Mouse (Mus musculus) thymus, postnatal 36 days (tissue): ENCODE data around the gene Haao.

Source experiments
- DNase-seq, 2 experiments: peaks; one replicate each; pipeline ENCODE4 v3.0.0; 2022; ENCODE audit warnings: mixed read lengths in 2 of 2

Gene Haao

GRCm38 (mm10) chr17:83847815-83848214, at the start of gene Haao:
TSS of gene Haao (minus strand) at chr17:83847963.
- peak in 1 of 2 experiments; percentile 42 for DNase-seq

GRCm38 (mm10) chr17:83897361-83897799, 49.6 kb upstream of the Haao start:
- DNase-seq, result no peak

GRCm38 (mm10) chr17:83896723-83897122, 49.0 kb upstream of the Haao start:
- DNase-seq, result peak; percentile 32 to 37

- no peak for DNase-seq
These were observed 47.6 kb upstream of the Haao start for GRCm38 (mm10) chr17:83895321-83895770.

GRCm38 (mm10) chr17:83893134-83893533, 45.4 kb upstream of the Haao start:
- DNase-seq, result no peak

- no peak for DNase-seq
These were observed 44.1 kb upstream of the Haao start for GRCm38 (mm10) chr17:83891864-83892263.

- DNase-seq, result no peak
These were observed 42.6 kb upstream of the Haao start for GRCm38 (mm10) chr17:83890373-83890696.

GRCm38 (mm10) chr17:83889691-83890372, 42.1 kb upstream of the Haao start:
- no peak for DNase-seq

- no peak for DNase-seq
These were observed 41.5 kb upstream of the Haao start for GRCm38 (mm10) chr17:83889329-83889690.

GRCm38 (mm10) chr17:83887241-83887640, 39.5 kb upstream of the Haao start:
- DNase-seq, result no peak

GRCm38 (mm10) chr17:83886395-83886794, 38.6 kb upstream of the Haao start:
- no peak for DNase-seq

- no peak for DNase-seq
These were observed 38.0 kb upstream of the Haao start for GRCm38 (mm10) chr17:83885750-83886149.

- no peak for DNase-seq
These were observed 37.3 kb upstream of the Haao start for GRCm38 (mm10) chr17:83885021-83885582.

GRCm38 (mm10) chr17:83882788-83883187, 35.0 kb upstream of the Haao start:
- DNase-seq, result no peak

- no peak for DNase-seq
These were observed 33.3 kb upstream of the Haao start for GRCm38 (mm10) chr17:83881071-83881470.

GRCm38 (mm10) chr17:83880174-83880710, 32.5 kb upstream of the Haao start:
- no peak for DNase-seq

GRCm38 (mm10) chr17:83879631-83880030, 31.9 kb upstream of the Haao start:
- DNase-seq, result no peak

- no peak for DNase-seq
These were observed 26.8 kb upstream of the Haao start for GRCm38 (mm10) chr17:83874610-83875009.

GRCm38 (mm10) chr17:83873363-83874141, 25.8 kb upstream of the Haao start:
- DNase-seq, result no peak

- DNase-seq, result peak; percentile 77 to 80
These were observed 25.1 kb upstream of the Haao start for GRCm38 (mm10) chr17:83872806-83873348.

GRCm38 (mm10) chr17:83871354-83871753, 23.6 kb upstream of the Haao start:
- no peak for DNase-seq

GRCm38 (mm10) chr17:83870385-83870784, 22.6 kb upstream of the Haao start:
- DNase-seq, result no peak

- DNase-seq, result no peak
These were observed 18.8 kb upstream of the Haao start for GRCm38 (mm10) chr17:83866582-83866981.
